Mouse (Mus musculus) cerebellum, adult 2 months (tissue): Measurements from ENCODE around the gene Atp2b4.

Experiments used
- CTCF ChIP-seq: fragments of 200-500 bp; IDR thresholded peaks from 2 replicates; pipeline ENCODE4 v1.5.1; 2011; ENCODE audit warnings: low read depth, mild to moderate bottlenecking, control low read depth, low read length, moderate library complexity, borderline replicate concordance; ENCODE audit not compliant: insufficient read depth
- POLR2A ChIP-seq: fragments of 200-500 bp; IDR thresholded peaks from 2 replicates; pipeline ENCODE4 v1.6.1; 2011; ENCODE audit warnings: low read length, control low read depth, borderline replicate concordance; ENCODE audit not compliant: insufficient read depth

DNA sequence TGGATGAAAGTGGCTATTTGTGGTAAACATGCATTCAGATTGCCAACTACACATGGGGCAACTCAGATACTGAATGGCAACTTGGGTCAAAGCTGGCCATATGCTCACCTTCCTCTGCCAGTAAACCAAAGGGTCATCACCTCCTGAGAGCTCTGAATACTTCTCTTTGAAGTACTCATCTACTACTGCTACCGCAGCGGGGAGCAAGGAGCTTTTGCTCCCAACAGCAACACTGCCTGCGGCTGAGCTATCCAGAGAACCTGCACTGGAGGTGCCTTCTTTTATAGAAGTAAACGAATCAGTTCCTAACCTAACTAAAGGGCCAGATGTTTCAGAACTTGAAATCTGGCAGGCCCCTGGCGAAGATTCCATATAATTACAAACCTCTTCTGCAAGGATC lies 144.0 kb downstream of the Atp2b4 start:
- TF ChIP-seq CTCF (no peak), POLR2A (no peak)
